Comparison of ENCODE assay signal across 8 mouse cellular contexts in the genomic region with DNA sequence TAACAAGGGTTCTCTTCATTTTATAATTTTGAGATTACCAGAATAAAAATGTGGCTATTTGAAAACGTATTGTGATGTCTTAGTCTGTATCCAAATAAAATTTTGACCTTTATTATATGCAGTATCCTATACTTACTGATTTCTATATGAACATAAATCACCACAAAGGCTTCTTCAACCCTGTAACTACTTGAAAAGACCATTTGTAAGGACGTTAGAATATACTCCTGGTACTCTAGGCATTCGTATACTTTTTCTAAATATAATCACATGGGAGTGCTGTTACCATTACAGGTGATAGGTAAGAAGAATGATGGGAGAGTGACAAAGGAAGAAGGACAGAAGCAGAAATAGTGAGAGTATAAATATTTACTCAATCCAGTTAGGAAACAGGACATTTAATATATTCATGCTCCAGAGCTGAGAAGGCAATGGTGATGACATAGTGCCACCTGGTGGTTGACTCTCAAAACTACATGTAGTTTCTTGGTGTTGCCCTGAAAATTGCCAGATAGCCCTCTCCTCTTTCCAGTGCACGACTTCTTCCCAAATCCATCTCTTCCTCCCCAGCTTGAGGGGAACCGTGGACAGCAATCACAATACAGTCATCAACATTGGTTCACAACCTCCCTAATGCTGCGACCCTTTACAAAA. TPM values are rescaled to one million over a fixed set of nuclear protein-coding genes. Genes with fewer than 3 reads are reported as not detected.
DNase-seq lines count a peak whose midpoint lies in the region; ATAC-seq lines count a peak whose summit lies in the region.

No protein-coding gene starts in this region.

- no peaks in the 10 kb centered on the region for H3K36me3 ChIP-seq in limb, embryonic 10.5 days

- H3K27ac ChIP-seq in limb, embryonic 10.5 days, result no peak overlapping the region

- peak; percentile 81 for DNase-seq in adipocyte (ENCODE audit: low spot score)
- peak; percentile 26 to 69 for DNase-seq in cerebellum, postnatal 4 days (ENCODE audit: low spot score in 2 of 2)
- DNase-seq in kidney, adult 8-10 months, result peak; percentile 11 to 60
- DNase-seq in limb, embryonic 10.5 days (ENCODE audit: low spot score), result peak; percentile 73
- peak; percentile 28 for DNase-seq in thymus, postnatal 0 days (ENCODE audit: low spot score)

- no peak overlapping the region for H3K4me3 ChIP-seq in limb, embryonic 10.5 days

- H3K4me1 ChIP-seq in limb, embryonic 10.5 days, result peaks cover 25% of the 10 kb centered on the region

- ATAC-seq in CD4-positive, CD25-positive, alpha-beta regulatory T cell, adult 4 months, result peak; percentile 91
- ATAC-seq in granulocyte monocyte progenitor cell, adult 5-6 weeks (replicated peaks; ENCODE audit: poor library complexity, severe bottlenecking), result peak; percentile 94
- peak; percentile 76 for ATAC-seq in monocyte, adult 5-6 weeks (replicated peaks; ENCODE audit: insufficient number of reproducible peaks, low FRiP score, low TSS enrichment, poor library complexity, severe bottlenecking)

- no peaks in the 10 kb centered on the region for H3K9me3 ChIP-seq in limb, embryonic 10.5 days (replicated peaks)

- WGBS in limb, embryonic 10.5 days, result 43% methylated on average over 6 of the region's 6 CpGs

- H3K27me3 ChIP-seq in limb, embryonic 10.5 days (ENCODE audit: low read depth, poor library complexity, severe bottlenecking), result no peaks in the 10 kb centered on the region

RNA-seq across cellular contexts. Expression of a gene that starts 14.1 kb away (rescaled TPM):
- 10 to 100 TPM; 71.6 to 77.0 TPM for polyA plus RNA-seq in CD4-positive, CD25-positive, alpha-beta regulatory T cell, adult 4 months (2017; shearing (Covaris generic))
- total RNA-seq in granulocyte monocyte progenitor cell, adult 5-6 weeks (2014; fragmentation: Nextera tagmentation), result 32.6 and 43.8 TPM in 2 replicates
- total RNA-seq in granulocyte monocyte progenitor cell, adult 5-6 weeks (2017), result 51.1 and 59.3 TPM in 2 replicates
- 104 and 108 TPM in 2 replicates for polyA plus RNA-seq in limb, embryonic 10.5 days (2016; fragmentation: Nextera tagmentation; extraction: Ambion mirVana)
- total RNA-seq in monocyte, adult 5-6 weeks (2017), result 16.1 to 20.2 TPM (median 17.9 TPM) in 3 replicates
- polyA plus RNA-seq in thymus, postnatal 0 days (2015; fragmentation: Nextera tagmentation; extraction: Ambion mirVana), result 78.3 and 78.5 TPM in 2 replicates

Comparison
In these comparisons a context has a peak if more than half of its experiments do, and no peak if none do; other contexts are left out.
1. DNase-seq: peak in every context shown above with its lines; median percentile 81 in adipocyte; 73 in limb, embryonic 10.5 days; 48 in cerebellum, postnatal 4 days; 36 in kidney, adult 8-10 months; 28 in thymus, postnatal 0 days.